8 mouse cellular contexts compared by ENCODE assay signal in the genomic region with DNA sequence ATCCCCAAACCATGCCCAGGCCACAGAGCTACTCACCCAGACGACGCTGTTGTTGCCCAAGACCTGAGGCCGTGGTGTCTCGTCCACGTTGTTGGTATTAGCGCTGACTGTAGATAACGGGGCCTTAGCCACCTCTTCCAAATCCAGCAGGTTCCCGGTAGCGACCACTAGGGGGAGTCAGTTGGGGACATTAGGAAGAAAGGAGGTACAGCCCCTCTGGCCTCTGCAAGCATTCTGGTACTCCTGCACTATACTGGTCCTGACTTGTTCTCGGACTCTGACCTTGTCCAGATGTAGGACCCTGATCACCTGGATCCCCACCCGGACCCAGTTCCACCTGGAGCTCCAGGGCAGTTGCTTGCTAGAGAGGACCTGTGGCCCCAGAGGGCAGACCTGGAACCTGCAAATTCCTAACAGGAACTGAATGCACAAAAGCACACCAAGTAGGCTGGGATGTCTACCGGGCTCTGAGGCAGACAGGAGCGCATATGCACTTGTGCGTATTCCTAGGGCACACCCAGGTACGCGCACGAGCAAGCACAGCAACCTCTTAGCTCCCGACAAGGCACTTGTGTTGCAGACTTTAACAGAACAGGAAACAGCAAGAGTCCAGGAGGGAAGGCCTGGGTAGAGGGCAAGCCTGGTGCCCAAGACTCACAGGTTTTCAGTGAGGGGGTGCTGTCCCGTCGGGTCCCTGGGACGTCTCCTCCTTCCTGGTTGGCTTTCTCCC. TPM values are rescaled to one million over a fixed set of nuclear protein-coding genes. Genes with fewer than 3 reads are reported as not detected.
DNase-seq lines count a peak whose midpoint lies in the region; ATAC-seq and TF ChIP-seq lines count a peak whose summit lies in the region.

No protein-coding gene starts in this region.

- H3K27me3 ChIP-seq in forebrain, embryonic 11.5 days (ENCODE audit: control insufficient read depth, insufficient read depth, low read length), result no peaks in the 10 kb centered on the region
- no peaks in the 10 kb centered on the region for H3K27me3 ChIP-seq in forebrain, embryonic 15.5 days
- no peaks in the 10 kb centered on the region for H3K27me3 ChIP-seq in C2C12 (ENCODE audit: control insufficient read depth, insufficient read depth, insufficient read length)
- H3K27me3 ChIP-seq in liver, embryonic 15.5 days, result no peaks in the 10 kb centered on the region

- no peak overlapping the region for H3K9ac ChIP-seq in forebrain, embryonic 11.5 days (ENCODE audit: low read length)
- no peak overlapping the region for H3K9ac ChIP-seq in forebrain, embryonic 15.5 days (replicated peaks)
- H3K9ac ChIP-seq in liver, embryonic 15.5 days, result no peak overlapping the region

- no peak overlapping the region for H3K4me2 ChIP-seq in forebrain, embryonic 11.5 days (ENCODE audit: low read depth, low read length, severe bottlenecking)
- no peak overlapping the region for H3K4me2 ChIP-seq in forebrain, embryonic 15.5 days (replicated peaks)
- no peak overlapping the region for H3K4me2 ChIP-seq in liver, embryonic 15.5 days

- no peak overlapping the region for H3K27ac ChIP-seq in forebrain, embryonic 11.5 days (ENCODE audit: low read depth, low read length)
- no peak overlapping the region for H3K27ac ChIP-seq in forebrain, embryonic 15.5 days (replicated peaks)
- peak overlapping the region; percentile 51; the same call in 1 of the 2 replicates for H3K27ac ChIP-seq in liver, embryonic 15.5 days (replicated peaks)

- DNase-seq in forebrain, embryonic 11.5 days (ENCODE audit: low spot score), result peak; percentile 62
- peak; percentile 58 for DNase-seq in embryo, embryonic 10 days (ENCODE audit: low spot score)
- DNase-seq in urinary bladder, adult 18-20 months (ENCODE audit: low spot score in 2 of 2), result no peak
- no peak for DNase-seq in adrenal gland, adult 8-10 months

- no peak overlapping the region for H3ac ChIP-seq in C2C12 (ENCODE audit: control insufficient read depth, insufficient read length, low read depth)

- 68% methylated on average over 21 of the region's 21 CpGs for WGBS in forebrain, embryonic 11.5 days
- WGBS in forebrain, embryonic 15.5 days, result 67% methylated on average over 21 of the region's 21 CpGs
- WGBS in liver, embryonic 15.5 days (ENCODE audit: insufficient replicate concordance), result 45% methylated on average over 21 of the region's 21 CpGs

- peak; percentile 27 for TF ChIP-seq CTCF in C2C12 (IDR thresholded peaks at IDR 0.05; ENCODE audit: control insufficient read depth, insufficient read depth, insufficient read length)

- no peaks in the 10 kb centered on the region for H3K9me3 ChIP-seq in forebrain, embryonic 11.5 days (ENCODE audit: control insufficient read depth, low read length)
- H3K9me3 ChIP-seq in forebrain, embryonic 15.5 days, result no peaks in the 10 kb centered on the region
- H3K9me3 ChIP-seq in liver, embryonic 15.5 days (replicated peaks), result no peaks in the 10 kb centered on the region

- no peak for ATAC-seq in forebrain, embryonic 11.5 days (replicated peaks; ENCODE audit: low FRiP score)
- no peak for ATAC-seq in forebrain, embryonic 15.5 days (replicated peaks)
- ATAC-seq in liver, embryonic 15.5 days (ENCODE audit: insufficient read depth), result no peak
- no peak; the same call in 1 of the 2 replicates for ATAC-seq in monocyte, adult 5-6 weeks (replicated peaks; ENCODE audit: insufficient number of reproducible peaks, low FRiP score, low TSS enrichment, poor library complexity, severe bottlenecking)

- H3K79me2 ChIP-seq in C2C12 (ENCODE audit: control insufficient read depth, insufficient read depth), result no peaks in the 10 kb centered on the region

- no peaks in the 10 kb centered on the region for H3K4me1 ChIP-seq in forebrain, embryonic 11.5 days (replicated peaks; ENCODE audit: control insufficient read depth, insufficient read depth, low read length)
- H3K4me1 ChIP-seq in forebrain, embryonic 15.5 days, result no peaks in the 10 kb centered on the region
- peaks cover 78% of the 10 kb centered on the region for H3K4me1 ChIP-seq in liver, embryonic 15.5 days (replicated peaks)

- H3K36me3 ChIP-seq in forebrain, embryonic 11.5 days (ENCODE audit: control insufficient read depth, insufficient read depth, low read length), result no peaks in the 10 kb centered on the region
- H3K36me3 ChIP-seq in forebrain, embryonic 15.5 days, result no peaks in the 10 kb centered on the region
- peaks cover 54% of the 10 kb centered on the region for H3K36me3 ChIP-seq in C2C12 (ENCODE audit: control insufficient read depth, insufficient read depth)
- peaks cover 83% of the 10 kb centered on the region for H3K36me3 ChIP-seq in liver, embryonic 15.5 days (replicated peaks)

- H3K79me3 ChIP-seq in C2C12 (ENCODE audit: low read depth), result no peaks in the 10 kb centered on the region

- H3K4me3 ChIP-seq in forebrain, embryonic 11.5 days (ENCODE audit: low read depth, low read length), result no peak overlapping the region
- no peak overlapping the region for H3K4me3 ChIP-seq in forebrain, embryonic 15.5 days
- H3K4me3 ChIP-seq in C2C12 (ENCODE audit: insufficient read depth, poor library complexity, severe bottlenecking), result no peak overlapping the region
- H3K4me3 ChIP-seq in liver, embryonic 15.5 days (replicated peaks), result no peak overlapping the region

TF ChIP-seq in C2C12, 6 proteins besides CTCF, POLR2A, EP300 and RAD21:
- TF ChIP-seq MYOD1 (IDR thresholded peaks at IDR 0.05; ENCODE audit: control insufficient read depth, insufficient read length, low read depth) (no peak), MYOG (IDR thresholded peaks at IDR 0.05; ENCODE audit: control insufficient read depth, extremely low read depth, insufficient read length) (no peak), USF1 (IDR thresholded peaks at IDR 0.05; ENCODE audit: low read depth) (no peak), MAX (IDR thresholded peaks at IDR 0.05) (no peak), FOSL1 (IDR thresholded peaks at IDR 0.05; ENCODE audit: insufficient read depth, low read length, poor library complexity, severe bottlenecking) (no peak), CEBPB (IDR thresholded peaks at IDR 0.05; ENCODE audit: low read depth) (no peak)
TF ChIP-seq in C2C12: peak in this region for 0.

RNA-seq across cellular contexts. Expression of gene Ldlrap1, which starts 18.4 kb away (rescaled TPM):
- 7.4 and 7.9 TPM in 2 replicates for polyA plus RNA-seq in forebrain, embryonic 11.5 days (2014; fragmentation: Nextera tagmentation; extraction: Ambion mirVana)
- polyA plus RNA-seq in forebrain, embryonic 15.5 days (2015; fragmentation: Nextera tagmentation; extraction: Ambion mirVana), result 1.9 and 2.8 TPM in 2 replicates
- polyA plus RNA-seq in C2C12 (2012; fragmentation: generic; extraction: Trizol), result 30.8 TPM
- 21.8 and 22.4 TPM in 2 replicates for polyA plus RNA-seq in liver, embryonic 15.5 days (2015; fragmentation: Nextera tagmentation; extraction: Ambion mirVana)
- total RNA-seq in monocyte, adult 5-6 weeks (2017), result 32.2 to 42.1 TPM (median 33.3 TPM) in 3 replicates
- 10 to 100 TPM; 46.7 to 49.4 (median 48.4) TPM for total RNA-seq in adrenal gland, adult 8-10 months (2022)

RNA-seq across cellular contexts. Expression of gene Man1c1, which starts 45.4 kb away (rescaled TPM):
- 5.2 and 5.3 TPM in 2 replicates for polyA plus RNA-seq in forebrain, embryonic 11.5 days (2014; fragmentation: Nextera tagmentation; extraction: Ambion mirVana)
- 2.5 and 2.6 TPM in 2 replicates for polyA plus RNA-seq in forebrain, embryonic 15.5 days (2015; fragmentation: Nextera tagmentation; extraction: Ambion mirVana)
- polyA plus RNA-seq in C2C12 (2012; fragmentation: generic; extraction: Trizol), result 6.7 TPM
- polyA plus RNA-seq in liver, embryonic 15.5 days (2015; fragmentation: Nextera tagmentation; extraction: Ambion mirVana), result 1.4 and 2.0 TPM in 2 replicates
- total RNA-seq in monocyte, adult 5-6 weeks (2017), result 12.8 to 13.9 TPM (median 13.3 TPM) in 3 replicates
- total RNA-seq in adrenal gland, adult 8-10 months (2022), result 10 to 100 TPM; 15.3 to 41.3 (median 29.9) TPM

Comparison
In these comparisons a context has a peak if more than half of its experiments do, and no peak if none do; other contexts are left out.
1. DNase-seq: peak in forebrain, embryonic 11.5 days (single experiment) and embryo, embryonic 10 days (single experiment); none in urinary bladder, adult 18-20 months (0 of 2) and adrenal gland, adult 8-10 months (single experiment).